Comparison of ENCODE assay signal across 8 mouse cellular contexts in the genomic region with DNA sequence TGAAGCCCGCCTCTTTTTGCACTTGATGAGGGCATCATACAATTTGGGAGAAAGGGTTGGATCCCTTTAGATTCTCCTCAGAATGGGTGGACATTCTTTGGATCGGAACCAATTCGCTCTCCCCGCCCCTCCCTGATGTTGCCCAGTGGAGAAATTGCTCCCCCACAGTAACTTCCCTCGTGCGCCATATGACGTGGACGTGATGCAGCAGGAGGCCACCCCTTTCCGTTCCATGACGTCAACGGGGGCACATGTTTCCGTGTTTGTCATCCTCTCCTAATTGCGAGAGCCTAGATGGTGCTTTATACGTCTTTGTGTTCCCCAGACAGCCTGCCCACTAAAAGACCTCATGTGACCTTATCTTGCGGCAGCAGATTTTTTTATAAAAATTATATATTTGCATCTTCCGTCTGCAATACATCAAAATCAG. TPM values are rescaled to one million over a fixed set of nuclear protein-coding genes. Genes with fewer than 3 reads are reported as not detected.
DNase-seq lines count a peak whose midpoint lies in the region; ATAC-seq and TF ChIP-seq lines count a peak whose summit lies in the region.

No protein-coding gene starts in this region.

- no peaks in the 10 kb centered on the region for H3K9me3 ChIP-seq in embryonic facial prominence, embryonic 15.5 days (replicated peaks)
- no peaks in the 10 kb centered on the region for H3K9me3 ChIP-seq in limb, embryonic 15.5 days
- no peaks in the 10 kb centered on the region for H3K9me3 ChIP-seq in midbrain, postnatal 0 days (ENCODE audit: low read length)

- TF ChIP-seq CTCF in bone marrow macrophage, adult 2 months (IDR thresholded peaks at IDR 0.05; ENCODE audit: low read depth, low read length) = no peak
- no peak for TF ChIP-seq CTCF in midbrain, postnatal 0 days (IDR thresholded peaks at IDR 0.05)

- TF ChIP-seq POLR2A in bone marrow macrophage, adult 2 months (IDR thresholded peaks at IDR 0.05; ENCODE audit: borderline replicate concordance, low read depth, low read length) = no peak

- H3K27me3 ChIP-seq in embryonic facial prominence, embryonic 15.5 days = no peaks in the 10 kb centered on the region
- H3K27me3 ChIP-seq in limb, embryonic 15.5 days = no peaks in the 10 kb centered on the region
- no peaks in the 10 kb centered on the region for H3K27me3 ChIP-seq in midbrain, postnatal 0 days (ENCODE audit: insufficient read depth, low read length)

- peaks cover 5% of the 10 kb centered on the region for H3K36me3 ChIP-seq in embryonic facial prominence, embryonic 15.5 days
- peaks cover 2% of the 10 kb centered on the region; the same call in 1 of the 2 replicates for H3K36me3 ChIP-seq in limb, embryonic 15.5 days
- no peaks in the 10 kb centered on the region for H3K36me3 ChIP-seq in midbrain, postnatal 0 days (ENCODE audit: insufficient read depth, low read length)

- H3K4me3 ChIP-seq in bone marrow macrophage, adult 2 months (ENCODE audit: insufficient read depth, low read length) = peak overlapping the region; percentile 71
- H3K4me3 ChIP-seq in embryonic facial prominence, embryonic 15.5 days (replicated peaks) = peak overlapping the region; percentile 80
- peak overlapping the region; percentile 81 for H3K4me3 ChIP-seq in limb, embryonic 15.5 days
- H3K4me3 ChIP-seq in midbrain, postnatal 0 days (ENCODE audit: low read depth, low read length) = peak overlapping the region; percentile 70

- peak overlapping the region; percentile 90 for H3K27ac ChIP-seq in bone marrow macrophage, adult 2 months (ENCODE audit: insufficient read depth, low read depth, low read length)
- peak overlapping the region; percentile 88 for H3K27ac ChIP-seq in embryonic facial prominence, embryonic 15.5 days (replicated peaks)
- H3K27ac ChIP-seq in limb, embryonic 15.5 days = peak overlapping the region; percentile 82
- H3K27ac ChIP-seq in midbrain, postnatal 0 days (ENCODE audit: low read depth, low read length) = peak overlapping the region; percentile 74

- peak overlapping the region; percentile 70 for H3K9ac ChIP-seq in embryonic facial prominence, embryonic 15.5 days
- H3K9ac ChIP-seq in limb, embryonic 15.5 days = peak overlapping the region; percentile 75
- peak overlapping the region; percentile 76 for H3K9ac ChIP-seq in midbrain, postnatal 0 days (replicated peaks; ENCODE audit: low read length, poor library complexity, severe bottlenecking)

- 2% methylated on average over 16 of the region's 16 CpGs for WGBS in embryonic facial prominence, embryonic 15.5 days
- 3% methylated on average over 16 of the region's 16 CpGs for WGBS in limb, embryonic 15.5 days
- 2% methylated on average over 16 of the region's 16 CpGs for WGBS in midbrain, postnatal 0 days

- H3K4me2 ChIP-seq in embryonic facial prominence, embryonic 15.5 days (replicated peaks) = peak overlapping the region; percentile 83
- peak overlapping the region; percentile 83 for H3K4me2 ChIP-seq in limb, embryonic 15.5 days
- peak overlapping the region; percentile 72 for H3K4me2 ChIP-seq in midbrain, postnatal 0 days (ENCODE audit: low read depth, low read length, poor library complexity, severe bottlenecking)

- peak; percentile 72 for ATAC-seq in embryonic facial prominence, embryonic 15.5 days (ENCODE audit: insufficient number of reproducible peaks, low FRiP score, low TSS enrichment, low read depth)
- ATAC-seq in limb, embryonic 15.5 days (ENCODE audit: insufficient number of reproducible peaks, low FRiP score, low TSS enrichment, low read depth) = peak; percentile 45
- peak; percentile 85 for ATAC-seq in midbrain, postnatal 0 days (ENCODE audit: low FRiP score)

- H3K4me1 ChIP-seq in bone marrow macrophage, adult 2 months (ENCODE audit: control insufficient read depth, insufficient read depth, low read length) = peaks cover 3% of the 10 kb centered on the region
- H3K4me1 ChIP-seq in embryonic facial prominence, embryonic 15.5 days = peaks cover 10% of the 10 kb centered on the region
- peaks cover 7% of the 10 kb centered on the region for H3K4me1 ChIP-seq in limb, embryonic 15.5 days
- H3K4me1 ChIP-seq in midbrain, postnatal 0 days (ENCODE audit: insufficient read depth, low read length) = 0 out of 2 replicates have a peak, but pooled peaks cover 4% of the 10 kb centered on the region

- DNase-seq in B cell, adult 2 months = peak; percentile 99
- peak; percentile 90 to 91 for DNase-seq in heart, adult 9 months (ENCODE audit: low spot score in 2 of 2)
- peak; percentile 89 for DNase-seq in kidney, adult 9 months
- peak; percentile 86 for DNase-seq in midbrain, postnatal 0 days (ENCODE audit: low spot score)
- peak; percentile 73 to 88 for DNase-seq in spleen, postnatal 10 days (ENCODE audit: low spot score in 2 of 2)

RNA-seq across cellular contexts. Expression of gene Babam2, which starts 0.8 kb away (rescaled TPM):
- 64.1 and 69.4 TPM in 2 replicates for polyA plus RNA-seq in bone marrow macrophage, adult 2 months (2012; ENCODE audit: insufficient read depth, insufficient read length, missing spikeins)
- polyA plus RNA-seq in embryonic facial prominence, embryonic 15.5 days (2015; fragmentation: Nextera tagmentation; extraction: Ambion mirVana) = 50.6 and 56.0 TPM in 2 replicates
- polyA plus RNA-seq in limb, embryonic 15.5 days (2015; fragmentation: Nextera tagmentation; extraction: Ambion mirVana) = 50.5 and 53.3 TPM in 2 replicates
- 30.9 and 35.9 TPM in 2 replicates for total RNA-seq in midbrain, postnatal 0 days (2014; rRNA removed)
- 58.9 and 66.1 TPM in 2 replicates for polyA plus RNA-seq in midbrain, postnatal 0 days (2015; fragmentation: Nextera tagmentation; extraction: Ambion mirVana)

RNA-seq across cellular contexts. Expression of gene Rbks, which starts 0.9 kb away (rescaled TPM):
- polyA plus RNA-seq in bone marrow macrophage, adult 2 months (2012; ENCODE audit: insufficient read depth, insufficient read length, missing spikeins) = 12.3 and 12.4 TPM in 2 replicates
- 3.0 and 4.2 TPM in 2 replicates for polyA plus RNA-seq in embryonic facial prominence, embryonic 15.5 days (2015; fragmentation: Nextera tagmentation; extraction: Ambion mirVana)
- 2.5 and 2.9 TPM in 2 replicates for polyA plus RNA-seq in limb, embryonic 15.5 days (2015; fragmentation: Nextera tagmentation; extraction: Ambion mirVana)
- 1.6 and 2.2 TPM in 2 replicates for total RNA-seq in midbrain, postnatal 0 days (2014; rRNA removed)
- polyA plus RNA-seq in midbrain, postnatal 0 days (2015; fragmentation: Nextera tagmentation; extraction: Ambion mirVana) = 2.9 and 3.0 TPM in 2 replicates

Comparison
In these comparisons a context has a peak if more than half of its experiments do, and no peak if none do; other contexts are left out.
1. Peak in every context shown above with its lines: DNase-seq, ATAC-seq, H3K4me3 ChIP-seq and H3K27ac ChIP-seq.